Mouse (Mus musculus): Measurements from ENCODE around the gene Tardbp.

DNA sequence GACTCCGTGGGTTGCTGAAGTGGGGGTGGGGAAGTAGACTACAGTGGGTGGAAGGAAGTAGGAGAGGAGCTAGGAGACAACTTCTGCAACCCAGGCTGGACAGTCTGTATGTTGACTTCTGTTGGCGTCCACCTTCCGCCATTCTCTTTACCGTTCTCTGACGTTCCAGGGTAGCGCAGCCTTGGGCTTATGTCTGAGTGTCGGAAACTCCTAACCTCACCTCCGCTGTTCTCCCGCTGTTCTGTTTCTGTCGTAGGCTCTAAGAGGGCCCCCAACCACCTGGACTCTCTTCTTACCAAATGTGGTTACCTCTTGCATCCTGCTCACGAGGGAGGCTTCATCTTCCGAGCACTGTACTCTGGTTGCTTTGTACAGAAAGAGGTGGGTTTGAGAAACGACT lies 31.0 kb upstream of the Tardbp start:
- TF ChIP-seq CTCF (IDR thresholded peaks at IDR 0.05; ENCODE audit: borderline replicate concordance, insufficient read depth, low read length) (no peak), POLR2A (IDR thresholded peaks at IDR 0.05; ENCODE audit: low read depth, low read length) (no peak)
